Mouse (Mus musculus): Measurements from ENCODE around the gene Upk3bl. TPM values are rescaled to one million over a fixed set of nuclear protein-coding genes. Genes with fewer than 3 reads are reported as not detected.
"Not testable (repeated sequence)": the region's sequence is repeated elsewhere in the genome, so short reads cannot be mapped to it uniquely, and the experiment has no call there.

Upk3bl gene
- polyA plus RNA-seq, 1 experiment from 2014 or later, result not detected

GRCm38 (mm10) chr5:136056062-136056461 lies 1.8 kb downstream of the Upk3bl start:
- no peak overlapping the region for H3K27ac ChIP-seq (ENCODE audit: low read length)
- H3K4me2 ChIP-seq (ENCODE audit: low read length), result no peak overlapping the region
- 48% methylated on average over 4 of the region's 4 CpGs for WGBS
- ATAC-seq, result no peak
- no peak overlapping the region for H3K9ac ChIP-seq (ENCODE audit: low read depth, low read length)
- H3K27me3 ChIP-seq (ENCODE audit: control insufficient read depth, insufficient read depth, low read depth, low read length), result no peaks in the 10 kb centered on the region
- H3K4me1 ChIP-seq (ENCODE audit: control insufficient read depth, insufficient read depth, low read length), result 0 out of 2 replicates have a peak, but pooled peaks cover 2% of the 10 kb centered on the region
- no peak overlapping the region for H3K4me3 ChIP-seq (ENCODE audit: low read depth, low read length)
- no peaks in the 10 kb centered on the region for H3K36me3 ChIP-seq (ENCODE audit: control insufficient read depth, insufficient read depth, low read length)
- no peaks in the 10 kb centered on the region for H3K9me3 ChIP-seq (replicated peaks; ENCODE audit: control insufficient read depth, low read length, poor library complexity, severe bottlenecking)

GRCm38 (mm10) chr5:136057085-136057484 lies 2.8 kb downstream of the Upk3bl start:
- Histone ChIP-seq H3K4me1 (ENCODE audit: control insufficient read depth, insufficient read depth, low read length) (no peaks in the 10 kb centered on the region), H3K9me3 (replicated peaks; ENCODE audit: control insufficient read depth, low read length, poor library complexity, severe bottlenecking) (no peaks in the 10 kb centered on the region), H3K4me3 (ENCODE audit: low read depth, low read length) (no peak overlapping the region), H3K27me3 (ENCODE audit: control insufficient read depth, insufficient read depth, low read depth, low read length) (no peaks in the 10 kb centered on the region), H3K9ac (ENCODE audit: low read depth, low read length) (no peak overlapping the region), H3K36me3 (ENCODE audit: control insufficient read depth, insufficient read depth, low read length) (no peaks in the 10 kb centered on the region), H3K27ac (ENCODE audit: low read length) (no peak overlapping the region), H3K4me2 (ENCODE audit: low read length) (no peak overlapping the region)
- no peak for ATAC-seq
- WGBS, result 34% methylated on average over 8 of the region's 8 CpGs

DNA sequence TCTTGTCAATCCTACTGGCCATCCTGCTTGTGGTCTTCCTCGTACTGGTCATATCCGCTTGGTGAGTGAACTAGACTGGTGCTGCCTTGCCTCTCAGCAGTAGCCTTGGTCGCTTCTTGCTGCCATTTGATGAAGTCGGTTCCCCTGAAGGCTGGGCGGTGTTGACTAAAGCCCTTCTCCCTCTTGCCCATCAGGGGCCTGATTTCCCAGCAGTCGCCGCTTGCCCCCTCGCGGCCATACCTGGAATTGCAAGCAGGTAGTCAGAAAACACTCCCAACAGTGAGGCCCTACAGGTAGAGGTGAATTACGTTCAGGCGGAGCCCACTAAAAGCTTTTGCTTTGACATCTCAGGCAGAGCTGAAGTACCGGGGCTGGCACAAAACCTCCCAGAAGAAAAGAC lies 7.3 kb downstream of the Upk3bl start:
- no peak overlapping the region for H3K4me2 ChIP-seq (ENCODE audit: low read length)
- H3K27ac ChIP-seq (ENCODE audit: low read length), result no peak overlapping the region
- no peak overlapping the region for H3K4me3 ChIP-seq (ENCODE audit: low read depth, low read length)
- H3K4me1 ChIP-seq (ENCODE audit: control insufficient read depth, insufficient read depth, low read length), result no peaks in the 10 kb centered on the region
- WGBS, result 11% methylated on average over 12 of the region's 12 CpGs
- H3K27me3 ChIP-seq (ENCODE audit: control insufficient read depth, insufficient read depth, low read depth, low read length), result no peaks in the 10 kb centered on the region
- ATAC-seq, result no peak
- H3K9ac ChIP-seq (ENCODE audit: low read depth, low read length), result no peak overlapping the region
- no peaks in the 10 kb centered on the region for H3K36me3 ChIP-seq (ENCODE audit: control insufficient read depth, insufficient read depth, low read length)
- no peaks in the 10 kb centered on the region for H3K9me3 ChIP-seq (replicated peaks; ENCODE audit: control insufficient read depth, low read length, poor library complexity, severe bottlenecking)

DNA sequence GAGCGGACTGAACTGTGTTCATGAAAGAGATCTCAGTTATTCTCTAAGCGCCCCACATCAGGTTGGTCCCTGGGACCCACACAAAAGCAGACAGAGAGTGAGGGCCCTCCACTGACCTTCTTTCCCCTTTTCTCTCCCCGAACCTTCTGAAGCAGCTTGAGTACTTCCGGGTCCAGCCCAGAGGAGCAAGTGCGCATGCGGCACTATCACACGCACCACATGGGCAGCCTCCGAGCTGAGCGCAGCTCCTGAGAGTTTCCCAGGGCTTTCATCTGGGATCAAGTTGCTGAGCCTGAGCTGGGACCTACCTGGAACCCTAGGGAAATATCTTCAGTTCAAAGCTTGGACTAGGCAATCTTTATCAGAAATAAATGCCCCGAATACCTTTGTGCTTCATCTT lies 9.6 kb downstream of the Upk3bl start:
- no peak for ATAC-seq
- Histone ChIP-seq H3K36me3 (ENCODE audit: control insufficient read depth, insufficient read depth, low read length) (no peaks in the 10 kb centered on the region), H3K4me2 (ENCODE audit: low read length) (no peak overlapping the region), H3K4me1 (ENCODE audit: control insufficient read depth, insufficient read depth, low read length) (no peaks in the 10 kb centered on the region), H3K9me3 (replicated peaks; ENCODE audit: control insufficient read depth, low read length, poor library complexity, severe bottlenecking) (no peaks in the 10 kb centered on the region), H3K27ac (ENCODE audit: low read length) (no peak overlapping the region), H3K9ac (ENCODE audit: low read depth, low read length) (no peak overlapping the region), H3K27me3 (ENCODE audit: control insufficient read depth, insufficient read depth, low read depth, low read length) (no peaks in the 10 kb centered on the region), H3K4me3 (ENCODE audit: low read depth, low read length) (no peak overlapping the region)
- WGBS, result 87% methylated on average over 10 of the region's 10 CpGs

DNA sequence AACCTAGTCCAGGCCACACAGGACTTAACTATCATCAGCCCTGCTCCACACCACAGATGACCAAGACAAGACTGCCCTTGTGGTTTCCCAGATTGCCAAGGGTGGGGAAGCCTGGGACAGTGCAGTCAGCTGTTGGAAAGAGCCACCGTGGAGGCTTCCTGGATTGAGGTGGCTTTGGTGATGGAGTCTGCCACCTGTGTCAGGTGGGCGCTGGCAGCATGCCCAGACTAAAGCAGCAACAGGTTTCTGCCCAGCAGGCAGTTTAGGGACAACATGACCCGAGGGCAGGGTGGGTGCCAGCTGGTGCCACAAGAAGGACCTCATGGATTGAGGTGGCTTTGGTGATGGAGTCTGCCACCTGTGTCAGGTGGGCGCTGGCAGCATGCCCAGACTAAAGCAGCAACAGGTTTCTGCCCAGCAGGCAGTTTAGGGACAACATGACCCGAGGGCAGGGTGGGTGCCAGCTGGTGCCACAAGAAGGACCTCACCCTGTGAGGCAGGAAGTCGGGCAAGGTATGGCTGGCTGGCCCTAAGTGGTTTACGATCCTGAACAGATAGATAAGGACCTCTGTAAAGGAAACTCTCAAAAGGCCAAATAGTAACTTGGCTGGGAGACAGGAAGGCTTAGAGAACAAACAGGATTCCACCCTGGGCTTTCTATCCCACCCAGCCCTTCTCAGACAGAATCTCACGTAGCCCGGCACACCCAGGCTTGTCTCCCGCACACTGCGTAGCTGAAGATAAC lies 12.3 kb downstream of the Upk3bl start:
- not testable (repeated sequence) for H3K4me3 ChIP-seq (ENCODE audit: low read depth, low read length); H3K27me3 ChIP-seq (ENCODE audit: control insufficient read depth, insufficient read depth, low read depth, low read length); H3K9me3 ChIP-seq (replicated peaks; ENCODE audit: control insufficient read depth, low read length, poor library complexity, severe bottlenecking); H3K9ac ChIP-seq (ENCODE audit: low read depth, low read length); ATAC-seq; H3K36me3 ChIP-seq (ENCODE audit: control insufficient read depth, insufficient read depth, low read length); H3K27ac ChIP-seq (ENCODE audit: low read length); H3K4me2 ChIP-seq (ENCODE audit: low read length); H3K4me1 ChIP-seq (ENCODE audit: control insufficient read depth, insufficient read depth, low read length)
- 86% methylated on average over 11 of the region's 11 CpGs for WGBS

DNA sequence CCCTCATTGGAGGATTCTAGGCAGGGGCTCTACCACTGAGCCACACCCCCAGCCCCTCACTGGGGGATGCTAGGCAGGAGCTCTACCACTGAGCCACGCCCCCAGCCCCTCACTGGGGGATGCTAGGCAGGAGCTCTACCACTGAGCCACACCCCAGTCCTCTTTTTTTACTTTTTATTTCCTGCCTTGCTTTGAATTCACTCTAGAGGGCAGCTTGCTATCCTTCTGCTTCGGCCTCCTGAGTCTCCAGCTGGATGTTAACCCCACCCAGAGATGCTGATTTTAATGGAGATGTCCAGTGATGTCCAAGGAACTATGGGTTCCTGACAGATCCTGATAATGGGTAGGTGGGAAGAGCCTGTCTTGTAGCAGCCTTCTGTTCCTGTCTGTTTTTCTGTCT lies 15.1 kb downstream of the Upk3bl start:
- Histone ChIP-seq H3K27ac (ENCODE audit: low read length) (no peak overlapping the region), H3K4me1 (ENCODE audit: control insufficient read depth, insufficient read depth, low read length) (no peaks in the 10 kb centered on the region), H3K36me3 (ENCODE audit: control insufficient read depth, insufficient read depth, low read length) (no peaks in the 10 kb centered on the region), H3K4me2 (ENCODE audit: low read length) (no peak overlapping the region), H3K4me3 (ENCODE audit: low read depth, low read length) (no peak overlapping the region), H3K9ac (ENCODE audit: low read depth, low read length) (no peak overlapping the region), H3K9me3 (replicated peaks; ENCODE audit: control insufficient read depth, low read length, poor library complexity, severe bottlenecking) (no peaks in the 10 kb centered on the region), H3K27me3 (ENCODE audit: control insufficient read depth, insufficient read depth, low read depth, low read length) (no peaks in the 10 kb centered on the region)
- 52% methylated on average over 2 of the region's 2 CpGs for WGBS
- ATAC-seq, result no peak

DNA sequence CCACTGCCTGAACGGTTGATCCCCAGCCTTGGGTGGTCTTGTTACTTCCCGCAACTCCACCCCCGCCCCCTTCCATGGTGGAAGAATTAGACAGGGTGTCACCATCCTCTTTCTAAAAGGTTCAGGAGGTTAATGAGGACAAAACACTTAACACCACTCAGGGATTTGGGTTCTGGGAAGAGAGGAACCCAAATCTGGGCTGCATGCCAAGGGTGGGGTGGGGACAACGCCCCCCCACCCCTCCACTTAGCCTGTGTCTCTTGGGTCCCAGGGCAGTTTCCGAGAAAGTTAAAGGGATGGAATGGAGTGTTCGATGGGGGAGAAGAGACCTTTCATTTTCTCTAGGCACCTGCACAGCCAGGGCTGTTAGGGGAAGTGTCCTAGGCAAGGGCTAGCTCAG lies 18.8 kb downstream of the Upk3bl start:
- no peaks in the 10 kb centered on the region for H3K4me1 ChIP-seq (ENCODE audit: control insufficient read depth, insufficient read depth, low read length)
- ATAC-seq, result no peak
- H3K9ac ChIP-seq (ENCODE audit: low read depth, low read length), result no peak overlapping the region
- H3K4me3 ChIP-seq (ENCODE audit: low read depth, low read length), result no peak overlapping the region
- H3K36me3 ChIP-seq (ENCODE audit: control insufficient read depth, insufficient read depth, low read length), result no peaks in the 10 kb centered on the region
- no peaks in the 10 kb centered on the region for H3K27me3 ChIP-seq (ENCODE audit: control insufficient read depth, insufficient read depth, low read depth, low read length)
- H3K27ac ChIP-seq (ENCODE audit: low read length), result no peak overlapping the region
- 67% methylated on average over 6 of the region's 6 CpGs for WGBS
- H3K9me3 ChIP-seq (replicated peaks; ENCODE audit: control insufficient read depth, low read length, poor library complexity, severe bottlenecking), result no peaks in the 10 kb centered on the region
- no peak overlapping the region for H3K4me2 ChIP-seq (ENCODE audit: low read length)

DNA sequence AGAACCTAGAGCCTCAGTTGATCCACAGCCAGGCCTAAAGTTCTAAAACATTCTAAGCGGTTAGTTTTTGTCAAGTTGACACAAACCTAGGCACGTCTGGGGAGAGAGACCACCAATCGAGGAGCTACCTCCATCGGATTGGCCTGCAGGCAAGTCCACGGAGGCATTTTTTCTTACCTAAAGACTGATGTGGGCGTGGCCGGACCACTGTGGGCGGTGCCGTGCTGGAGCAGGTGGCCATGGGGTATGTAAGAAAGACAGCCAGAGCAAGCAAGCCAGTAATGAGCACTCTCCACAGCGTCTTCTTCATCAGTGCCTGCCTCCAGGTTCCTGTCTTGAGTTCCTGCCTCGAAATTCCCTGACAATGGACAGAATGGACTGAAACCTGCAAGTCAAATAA lies 19.2 kb downstream of the Upk3bl start:
- 70% methylated on average over 11 of the region's 11 CpGs for WGBS
- H3K27ac ChIP-seq (ENCODE audit: low read length), result no peak overlapping the region
- no peaks in the 10 kb centered on the region for H3K9me3 ChIP-seq (replicated peaks; ENCODE audit: control insufficient read depth, low read length, poor library complexity, severe bottlenecking)

GRCm38 (mm10) chr5:136075076-136075475 lies 20.8 kb downstream of the Upk3bl start:
- ATAC-seq, result no peak
- H3K4me3 ChIP-seq (ENCODE audit: low read depth, low read length), result no peak overlapping the region
- H3K4me2 ChIP-seq (ENCODE audit: low read length), result no peak overlapping the region
- no peaks in the 10 kb centered on the region for H3K9me3 ChIP-seq (replicated peaks; ENCODE audit: control insufficient read depth, low read length, poor library complexity, severe bottlenecking)
- no peaks in the 10 kb centered on the region for H3K36me3 ChIP-seq (ENCODE audit: control insufficient read depth, insufficient read depth, low read length)
- H3K27me3 ChIP-seq (ENCODE audit: control insufficient read depth, insufficient read depth, low read depth, low read length), result no peaks in the 10 kb centered on the region
- no peaks in the 10 kb centered on the region for H3K4me1 ChIP-seq (ENCODE audit: control insufficient read depth, insufficient read depth, low read length)
- no peak overlapping the region for H3K27ac ChIP-seq (ENCODE audit: low read length)
- 90% methylated on average over 5 of the region's 5 CpGs for WGBS
- H3K9ac ChIP-seq (ENCODE audit: low read depth, low read length), result no peak overlapping the region

More for the DNA sequence above, 19.2 kb downstream of the Upk3bl start:
- Histone ChIP-seq H3K4me2 (ENCODE audit: low read length) (no peak overlapping the region), H3K9ac (ENCODE audit: low read depth, low read length) (no peak overlapping the region), H3K27me3 (ENCODE audit: control insufficient read depth, insufficient read depth, low read depth, low read length) (no peaks in the 10 kb centered on the region), H3K4me1 (ENCODE audit: control insufficient read depth, insufficient read depth, low read length) (no peaks in the 10 kb centered on the region), H3K4me3 (ENCODE audit: low read depth, low read length) (no peak overlapping the region), H3K36me3 (ENCODE audit: control insufficient read depth, insufficient read depth, low read length) (no peaks in the 10 kb centered on the region)
- no peak for ATAC-seq
